Mouse (Mus musculus) embryo, embryonic 9.5 days (tissue): ENCODE data around the gene Anapc15.
"Not testable (repeated sequence)": the region's sequence is repeated elsewhere in the genome, so short reads cannot be mapped to it uniquely, and the experiment has no call there.

Source experiments
- DNase-seq: peaks from one replicate; pipeline ENCODE4 v3.0.0-alpha.2; 2017; ENCODE audit errors: extremely low spot score

Anapc15 gene

DNA sequence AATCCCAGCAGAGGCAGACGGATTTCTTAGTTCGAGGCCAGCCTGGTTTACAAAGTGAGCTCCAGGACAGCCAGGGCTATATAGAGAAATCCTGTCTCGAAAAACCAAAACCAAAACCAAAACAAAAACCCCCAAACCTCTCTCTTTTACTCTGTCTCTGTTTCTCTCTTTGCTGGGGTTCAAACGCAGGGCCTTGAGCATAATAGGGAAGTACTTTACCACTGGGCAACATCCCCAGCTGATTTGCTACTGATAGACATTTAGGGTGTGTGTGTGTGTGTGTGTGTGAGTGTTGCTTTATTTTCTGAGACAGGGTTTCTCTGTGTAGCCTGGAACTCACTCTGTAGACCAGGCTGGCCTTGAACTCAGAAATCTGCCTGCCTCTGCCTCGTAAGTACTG, 85.5 kb downstream of the Anapc15 start:
- not testable (repeated sequence) for DNase-seq
